Mouse (Mus musculus): Measurements from ENCODE around the gene 4930519G04Rik. TPM values are rescaled to one million over a fixed set of nuclear protein-coding genes. Genes with fewer than 3 reads are reported as not detected.
A peak's percentile ranks its signal among the peaks of the same experiment; 100 is the strongest.

The 4930519G04Rik gene
- polyA plus RNA-seq, 1 experiment from 2014 or later: not detected

DNA sequence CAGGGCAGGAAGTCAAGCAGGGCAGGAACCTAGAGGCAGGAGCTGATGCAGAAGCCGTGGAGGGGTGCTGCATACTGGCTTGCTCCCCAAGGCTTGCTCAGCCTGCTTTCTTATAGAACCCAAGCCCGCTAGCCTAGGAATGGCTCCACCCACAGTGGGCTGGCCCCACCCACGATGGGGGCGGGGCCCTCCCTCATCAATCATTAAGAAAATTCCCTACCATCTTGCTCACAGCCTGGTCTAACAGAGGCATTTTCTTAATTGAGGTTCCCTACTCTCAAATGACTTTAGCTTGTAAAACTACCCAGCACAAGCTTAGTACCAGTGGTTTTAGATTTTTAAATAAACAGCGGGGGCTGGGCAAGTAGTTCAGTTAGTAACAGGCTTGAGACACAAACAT, 78.2 kb downstream of the 4930519G04Rik start:
- WGBS: 61% methylated on average over 5 of the region's 5 CpGs
- Histone ChIP-seq H3K9me3 (ENCODE audit: control insufficient read depth, low read length) (no peaks in the 10 kb centered on the region), H3K4me1 (replicated peaks; ENCODE audit: control insufficient read depth, insufficient read depth, low read length) (no peaks in the 10 kb centered on the region), H3K4me3 (replicated peaks; ENCODE audit: low read length) (no peak overlapping the region), H3K4me2 (replicated peaks) (no peak overlapping the region), H3K27me3 (ENCODE audit: control insufficient read depth, insufficient read depth, low read length) (no peaks in the 10 kb centered on the region), H3K36me3 (replicated peaks; ENCODE audit: control insufficient read depth, insufficient read depth) (no peaks in the 10 kb centered on the region), H3K9ac (no peak overlapping the region), H3K27ac (no peak overlapping the region)
- DNase-seq (ENCODE audit: low spot score): no peak
- ATAC-seq (ENCODE audit: low FRiP score): no peak

DNA sequence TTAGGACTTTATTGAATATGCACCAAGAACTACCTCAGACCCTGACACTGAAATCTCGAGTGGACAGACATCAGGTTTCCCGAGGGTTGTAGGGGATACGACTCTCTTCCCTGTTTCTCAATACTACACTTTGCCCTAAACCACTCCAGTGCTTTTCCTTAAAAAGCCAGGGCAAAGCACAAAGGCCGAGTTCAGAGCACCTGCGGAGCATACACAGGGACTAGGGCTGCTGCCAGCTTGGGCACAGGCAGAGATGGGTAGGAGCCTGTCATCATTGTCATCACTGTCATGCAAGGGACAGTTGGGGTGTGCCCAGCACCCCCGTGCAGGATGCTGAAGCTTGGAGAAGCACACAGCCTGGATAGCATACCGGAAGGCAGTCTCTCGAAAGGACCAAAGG, 79.7 kb downstream of the 4930519G04Rik start:
- no peaks in the 10 kb centered on the region for H3K9me3 ChIP-seq (ENCODE audit: control insufficient read depth, low read length)
- WGBS: 86% methylated on average over 8 of the region's 8 CpGs
- ATAC-seq (ENCODE audit: low FRiP score): no peak

More for the DNA sequence above, 79.7 kb downstream of the 4930519G04Rik start:
- Histone ChIP-seq H3K4me3 (replicated peaks; ENCODE audit: low read length) (no peak overlapping the region), H3K4me1 (replicated peaks; ENCODE audit: control insufficient read depth, insufficient read depth, low read length) (no peaks in the 10 kb centered on the region), H3K9ac (no peak overlapping the region), H3K36me3 (replicated peaks; ENCODE audit: control insufficient read depth, insufficient read depth) (no peaks in the 10 kb centered on the region), H3K4me2 (replicated peaks) (no peak overlapping the region), H3K27me3 (ENCODE audit: control insufficient read depth, insufficient read depth, low read length) (no peaks in the 10 kb centered on the region), H3K27ac (no peak overlapping the region)
- no peak for DNase-seq (ENCODE audit: low spot score)

Small RNA genes lying within 50 kb of the gene (microRNA-seq; reads per million reads assigned to microRNA genes)
- 4.2 reads per million, percentile 19 among the genes with 10 or more reads in this experiment for gene Mir6240

Other genes starting within 250 kb of the 4930519G04Rik start
- gene Trpv4, start 195.2 kb upstream of the 4930519G04Rik start, polyA plus RNA-seq (2014; fragmentation: Nextera tagmentation; extraction: Ambion mirVana): 1.1 and 1.4 TPM in 2 replicates
- 33.7 and 38.9 TPM in 2 replicates for gene Gltp, start 162.7 kb upstream of the 4930519G04Rik start, polyA plus RNA-seq (2014; fragmentation: Nextera tagmentation; extraction: Ambion mirVana)
- 10.6 and 15.4 TPM in 2 replicates for gene Tchp, start 145.9 kb upstream of the 4930519G04Rik start, polyA plus RNA-seq (2014; fragmentation: Nextera tagmentation; extraction: Ambion mirVana)
- gene Ankrd13a, start 79.0 kb upstream of the 4930519G04Rik start, polyA plus RNA-seq (2014; fragmentation: Nextera tagmentation; extraction: Ambion mirVana): 45.5 and 48.9 TPM in 2 replicates
- gene Git2, start 78.1 kb upstream of the 4930519G04Rik start, polyA plus RNA-seq (2014; fragmentation: Nextera tagmentation; extraction: Ambion mirVana): 44.3 and 45.1 TPM in 2 replicates
- gene 1500011B03Rik, start 30.2 kb upstream of the 4930519G04Rik start, polyA plus RNA-seq (2014; fragmentation: Nextera tagmentation; extraction: Ambion mirVana): 290 and 308 TPM in 2 replicates
- gene Gm9936, start 5.0 kb downstream of the 4930519G04Rik start, polyA plus RNA-seq (2014; fragmentation: Nextera tagmentation; extraction: Ambion mirVana): 2.6 and 3.0 TPM in 2 replicates
- 3.7 and 5.0 TPM in 2 replicates for gene Oasl2, start 43.3 kb downstream of the 4930519G04Rik start, polyA plus RNA-seq (2014; fragmentation: Nextera tagmentation; extraction: Ambion mirVana)
- gene Oasl1, start 69.6 kb downstream of the 4930519G04Rik start, polyA plus RNA-seq (2014; fragmentation: Nextera tagmentation; extraction: Ambion mirVana): 0.13 and 0.25 TPM in 2 replicates
- 126 and 135 TPM in 2 replicates for gene 2210016L21Rik, start 88.5 kb downstream of the 4930519G04Rik start, polyA plus RNA-seq (2014; fragmentation: Nextera tagmentation; extraction: Ambion mirVana)
- 0.07 TPM in 1 of 2 replicates, not detected in the other for gene Hnf1a, start 117.4 kb downstream of the 4930519G04Rik start, polyA plus RNA-seq (2014; fragmentation: Nextera tagmentation; extraction: Ambion mirVana)
- gene Sppl3, start 157.5 kb downstream of the 4930519G04Rik start, polyA plus RNA-seq (2014; fragmentation: Nextera tagmentation; extraction: Ambion mirVana): 30.1 and 31.5 TPM in 2 replicates
- 49.1 and 53.0 TPM in 2 replicates for gene Gm10401, start 244.6 kb downstream of the 4930519G04Rik start, polyA plus RNA-seq (2014; fragmentation: Nextera tagmentation; extraction: Ambion mirVana)

Measured in hindbrain, embryonic 14.5 days (tissue).